Mouse (Mus musculus) CH12.LX (cell line): Measurements from ENCODE around the gene Ehmt1. TPM values are rescaled to one million over a fixed set of nuclear protein-coding genes. Genes with fewer than 3 reads are reported as not detected.

Source experiments
- DNase-seq: peaks from one replicate; pipeline ENCODE4 v3.0.0-alpha.2; 2013; ENCODE audit errors: extremely low read depth
- H3K27ac ChIP-seq: 2 replicates; pipeline ENCODE4 v1.5.1; 2012; ENCODE audit warnings: low read depth, mild to moderate bottlenecking, control low read depth, moderate library complexity; ENCODE audit not compliant: insufficient read depth
- H3K27me3 ChIP-seq: replicated peaks from 2 replicates; pipeline ENCODE3; 2012; ENCODE audit warnings: inconsistent platforms
- H3K36me3 ChIP-seq, 2 experiments: replicated peaks in 1 of 2; 2 replicates each; pipeline versions ENCODE3 to v1.6.1; 2012; ENCODE audit warnings: inconsistent platforms in 1 of 2, low read length in 1 of 2, mild to moderate bottlenecking in 1 of 2, mixed read lengths in 1 of 2, moderate library complexity in 1 of 2; ENCODE audit not compliant: control insufficient read depth in 1 of 2, insufficient read depth in 1 of 2
- H3K4me1 ChIP-seq, 2 experiments: 2 replicates each; pipeline ENCODE4 v1.6.1; 2012; ENCODE audit warnings: inconsistent platforms in 1 of 2, moderate library complexity in 1 of 2; ENCODE audit not compliant: insufficient read depth in 2 of 2, control insufficient read depth in 1 of 2
- H3K4me2 ChIP-seq: 2 replicates; pipeline ENCODE4 v1.6.1; 2012; ENCODE audit warnings: low read depth, mild to moderate bottlenecking, control low read depth; ENCODE audit not compliant: poor library complexity, insufficient read depth, severe bottlenecking
- H3K4me3 ChIP-seq, 3 experiments: fragments of 150-350 bp in 1 of 3; sonication (generic) in 1 of 3; replicated peaks in 1 of 3; 2 replicates each; pipeline versions ENCODE3 to v1.5.1; 2011 to 2012; ENCODE audit warnings: low read depth in 2 of 3, low read length in 2 of 3, mild to moderate bottlenecking in 2 of 3, moderate library complexity in 2 of 3, control low read depth in 1 of 3, improper control_type of control experiment in 1 of 3, inconsistent platforms in 1 of 3, mixed read lengths in 1 of 3; ENCODE audit not compliant: poor library complexity in 1 of 3
- H3K79me2 ChIP-seq: replicated peaks from 2 replicates; pipeline ENCODE4 v1.6.1; 2012; ENCODE audit warnings: mild to moderate bottlenecking, moderate library complexity; ENCODE audit not compliant: control insufficient read depth, poor library complexity, insufficient read depth, severe bottlenecking; ENCODE audit errors: extremely low read depth
- H3K9ac ChIP-seq: 2 replicates; pipeline ENCODE4 v1.6.1; 2012; ENCODE audit warnings: low read depth, mild to moderate bottlenecking, control low read depth, moderate library complexity; ENCODE audit not compliant: insufficient read depth
- H3K9me3 ChIP-seq: replicated peaks from 2 replicates; pipeline ENCODE3; 2012; ENCODE audit warnings: low read length, inconsistent platforms, mixed read lengths
- BHLHE40 ChIP-seq: IDR thresholded peaks from 2 replicates; pipeline ENCODE4 v1.6.1; 2011; ENCODE audit warnings: mild to moderate bottlenecking, low read depth, low read length, improper control_type of control experiment
- CTCF ChIP-seq, 2 experiments: IDR thresholded peaks in 1 of 2; conservative IDR thresholded peaks in 1 of 2; 2 replicates each; pipeline ENCODE4 v1.5.1; 2011 to 2012; ENCODE audit warnings: low read depth in 2 of 2, low read length in 2 of 2, improper control_type of control experiment in 1 of 2, inconsistent platforms in 1 of 2, mild to moderate bottlenecking in 1 of 2, moderate library complexity in 1 of 2
- ELF1 ChIP-seq: IDR thresholded peaks from 2 replicates; pipeline ENCODE4 v1.6.1; 2014; ENCODE audit warnings: low read depth, mild to moderate bottlenecking, inconsistent platforms, low read length, improper control_type of control experiment
- ETS1 ChIP-seq: conservative IDR thresholded peaks from 2 replicates; pipeline ENCODE4 v1.6.1; 2012; ENCODE audit warnings: low read depth, mild to moderate bottlenecking, inconsistent platforms, low read length, improper control_type of control experiment, moderate library complexity
- KAT2A ChIP-seq: IDR thresholded peaks from 2 replicates; pipeline ENCODE4 v1.6.1; 2012; ENCODE audit warnings: low read length, improper control_type of control experiment, inconsistent platforms; ENCODE audit not compliant: insufficient replicate concordance
- MAFK ChIP-seq: IDR thresholded peaks from 2 replicates; pipeline ENCODE4 v1.6.1; 2011; ENCODE audit warnings: low read length, improper control_type of control experiment; ENCODE audit not compliant: insufficient replicate concordance
- MEF2A ChIP-seq: IDR thresholded peaks from 2 replicates; pipeline ENCODE4 v1.6.1; 2014; ENCODE audit warnings: low read depth, mild to moderate bottlenecking, inconsistent platforms, low read length, improper control_type of control experiment, borderline replicate concordance
- MXI1 ChIP-seq: IDR thresholded peaks from 2 replicates; pipeline ENCODE4 v1.6.1; 2011; ENCODE audit warnings: mild to moderate bottlenecking, low read depth, low read length, improper control_type of control experiment
- NELFE ChIP-seq: IDR thresholded peaks from 2 replicates; pipeline ENCODE4 v1.6.1; 2011; ENCODE audit warnings: low read depth, low read length, improper control_type of control experiment
- RAD21 ChIP-seq: IDR thresholded peaks from 2 replicates; pipeline ENCODE4 v1.6.1; 2011; ENCODE audit warnings: low read depth, mild to moderate bottlenecking, low read length, improper control_type of control experiment, moderate library complexity
- RCOR1 ChIP-seq: conservative IDR thresholded peaks from 2 replicates; pipeline ENCODE4 v1.6.1; 2012; ENCODE audit warnings: low read depth, mild to moderate bottlenecking, inconsistent platforms, low read length, improper control_type of control experiment
- SMC3 ChIP-seq: IDR thresholded peaks from 2 replicates; pipeline ENCODE4 v1.6.1; 2011; ENCODE audit warnings: low read depth, low read length, improper control_type of control experiment
- TCF12 ChIP-seq: IDR thresholded peaks from 2 replicates; pipeline ENCODE4 v1.6.1; 2014; ENCODE audit warnings: low read depth, mild to moderate bottlenecking, inconsistent platforms, low read length, improper control_type of control experiment
- USF1 ChIP-seq: IDR thresholded peaks from 2 replicates; pipeline ENCODE4 v1.6.1; 2014; ENCODE audit warnings: low read depth, mild to moderate bottlenecking, inconsistent platforms, low read length, improper control_type of control experiment
- USF2 ChIP-seq: conservative IDR thresholded peaks from 2 replicates; pipeline ENCODE4 v1.6.1; 2011; ENCODE audit warnings: low read depth, low read length, improper control_type of control experiment
- ZC3H11A ChIP-seq: IDR thresholded peaks from 2 replicates; pipeline ENCODE4 v1.6.1; 2012; ENCODE audit warnings: low read depth, mild to moderate bottlenecking, inconsistent platforms, low read length, improper control_type of control experiment
- dilution Hi-C: fragments of 300-500 bp; cut with MboI; formaldehyde crosslinking; loops from 2 replicates; pipeline ENCODE4 v1.14.3; 2020; ENCODE audit warnings: low sequenced_read_pairs; ENCODE audit not compliant: extremely low pct_unique_long_range_greater_than_20kb, extremely low pct_ligation_motif_present
- in situ Hi-C: fragments of 300-500 bp; cut with MboI; formaldehyde crosslinking; loops from 3 replicates; pipeline ENCODE4 v1.14.3; 2019; ENCODE audit warnings: low sequenced_read_pairs, low pct_ligation_motif_present, low pct_unique_long_range_greater_than_20kb, mixed read lengths
- polyA plus RNA-seq: library from polyadenylated mRNA; unstranded; fragments of >175 nt; gene quantifications from 2 replicates; pipeline ENCODE4 v1.2.1, GENCODE M21; 2012; ENCODE audit warnings: low read depth; ENCODE audit not compliant: insufficient read length
- total RNA-seq, 2 experiments: library from RNA; depleted of rRNA; stranded (reverse); fragments of 300-350 nt in 1 of 2; fragments of >200 nt in 1 of 2; gene quantifications; 2 replicates each; pipeline ENCODE4 v1.2.3; 2012 to 2014

The Ehmt1 gene
- total and polyA plus RNA-seq, 3 experiments = 25.5 to 30.7 (median 27.2) TPM

DNA sequence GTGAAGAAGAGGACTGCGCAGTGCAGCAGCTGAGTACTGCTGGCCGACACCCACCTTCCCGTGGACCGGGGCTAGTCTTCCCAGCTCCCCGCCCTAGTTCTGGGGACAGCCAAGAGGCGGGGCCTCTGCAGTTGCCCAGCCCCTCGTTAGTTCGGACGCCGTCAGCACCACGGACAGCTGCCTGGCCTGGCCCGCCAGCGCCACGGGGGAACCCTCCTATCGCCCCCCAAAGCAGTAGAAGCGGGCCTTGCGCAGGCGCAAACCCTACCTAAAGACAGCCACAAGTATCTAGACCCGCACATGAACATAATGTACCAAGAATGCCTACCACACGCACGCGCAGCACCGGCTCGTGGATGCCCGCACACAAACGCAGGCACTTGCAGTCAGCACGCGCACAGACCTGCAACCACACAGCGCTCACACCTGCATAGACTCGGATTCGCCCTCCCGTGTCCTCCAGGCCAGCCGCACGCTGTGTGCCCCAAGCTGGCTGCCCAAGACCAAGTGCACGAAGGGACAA is 157.4 kb downstream of the Ehmt1 start:
- no peak overlapping the region for H3K4me3 ChIP-seq
- dilution Hi-C loops = no loop called here

DNA sequence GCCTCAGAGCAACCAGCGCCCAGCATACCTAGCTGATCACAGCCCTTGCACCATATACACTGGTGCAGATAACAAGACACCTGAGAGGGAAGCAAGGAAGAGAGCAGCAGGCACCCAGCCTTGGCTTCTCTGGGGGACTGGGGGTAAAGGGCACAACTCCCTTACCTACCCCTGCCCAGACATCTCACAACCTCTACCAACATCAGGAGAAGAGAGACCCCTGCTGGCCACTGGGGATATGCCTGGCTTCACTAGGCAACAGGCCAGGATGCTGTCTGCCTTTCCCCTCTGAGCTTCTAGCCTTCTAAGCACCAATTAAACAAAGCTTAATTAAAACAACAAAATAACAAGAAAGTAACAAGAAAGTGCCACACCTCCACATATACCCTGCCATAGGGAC is 164.1 kb downstream of the Ehmt1 start:
- in situ Hi-C loops (loop anchor here (10.0 to 25.0 kb wide), 2 partner anchors 343 to 450 kb away; no protein-coding TSS in a partner anchor), dilution Hi-C loops (no loop called here)
- Histone ChIP-seq H3K9me3 (no peaks in the 10 kb centered on the region), H3K79me2 (no peaks in the 10 kb centered on the region), H3K4me3 (no peak overlapping the region), H3K4me1 (peaks cover 6 to 34% of the 10 kb centered on the region in 2 experiments; a peak in 3 of 4 replicates), H3K27me3 (no peaks in the 10 kb centered on the region), H3K4me2 (no peak overlapping the region), H3K27ac (no peak overlapping the region), H3K36me3 (no peaks in the 10 kb centered on the region), H3K9ac (no peak overlapping the region)
- TF ChIP-seq SMC3 = peak; percentile 97
- TF ChIP-seq CTCF (conservative IDR thresholded peaks at IDR 0.05 in 1 of 2, IDR thresholded peaks at IDR 0.05 in 1 of 2; ENCODE audit: low read depth in 2 of 2, low read length in 2 of 2) = peak; percentile 71 to 97
- peak; percentile 84 for TF ChIP-seq ZC3H11A
- TF ChIP-seq RAD21 = peak; percentile 97
- no peak for TF ChIP-seq USF1
- 0 out of 2 replicates have a peak, but pooled peaks have one; percentile 20 for TF ChIP-seq MEF2A
- TF ChIP-seq NELFE = 0 out of 2 replicates have a peak, but pooled peaks have one; percentile 23
- TF ChIP-seq MAFK = no peak
- TF ChIP-seq USF2 = no peak
- no peak for TF ChIP-seq ELF1
- DNase-seq = peak; percentile 67

More for the DNA sequence above, 157.4 kb downstream of the Ehmt1 start:
- no peaks in the 10 kb centered on the region for H3K4me1 ChIP-seq
- no peak overlapping the region for H3K9ac ChIP-seq
- H3K27ac ChIP-seq = no peak overlapping the region
- H3K27me3 ChIP-seq = no peaks in the 10 kb centered on the region
- H3K9me3 ChIP-seq = peaks cover 23% of the 10 kb centered on the region
- no peaks in the 10 kb centered on the region for H3K79me2 ChIP-seq
- in situ Hi-C loops = loop anchor here (25.0 kb wide), 1 partner anchor 350 kb away; no protein-coding TSS in a partner anchor
- H3K36me3 ChIP-seq = no peaks in the 10 kb centered on the region
- no peak overlapping the region for H3K4me2 ChIP-seq
- no peak for DNase-seq
- TF ChIP-seq MXI1 (no peak), RCOR1 (no peak), ETS1 (no peak), NELFE (no peak), TCF12 (no peak), KAT2A (no peak), BHLHE40 (no peak)
